Mouse (Mus musculus) hindbrain, embryonic 16.5 days (tissue): Measurements from ENCODE around the gene Ogfod2. TPM values are rescaled to one million over a fixed set of nuclear protein-coding genes. Genes with fewer than 3 reads are reported as not detected.

ENCODE experiments used
- ATAC-seq: fragments of 200-750 bp; cut with Nextera tagmentation; 2 replicates; pipeline ENCODE4 v1.8.0; 2017; ENCODE audit warnings: moderate TSS enrichment, moderate library complexity
- H3K27ac ChIP-seq: fragments of 300-500 bp; sonication (generic); 2 replicates; pipeline ENCODE4 v1.5.1; 2014; ENCODE audit warnings: low read depth, mild to moderate bottlenecking, control low read depth, low read length, moderate library complexity
- H3K27me3 ChIP-seq: fragments of 300-500 bp; sonication (generic); replicated peaks from 2 replicates; pipeline ENCODE4 v1.6.1; 2014; ENCODE audit warnings: low read length; ENCODE audit not compliant: control insufficient read depth, insufficient read depth
- H3K36me3 ChIP-seq: fragments of 300-500 bp; sonication (generic); 2 replicates; pipeline ENCODE4 v1.6.1; 2014; ENCODE audit warnings: mild to moderate bottlenecking, low read length, moderate library complexity, mixed read lengths; ENCODE audit not compliant: control insufficient read depth, insufficient read depth
- H3K4me1 ChIP-seq: fragments of 300-500 bp; sonication (generic); 2 replicates; pipeline ENCODE4 v1.6.1; 2014; ENCODE audit warnings: low read depth, low read length; ENCODE audit not compliant: control insufficient read depth, insufficient read depth
- H3K4me2 ChIP-seq: fragments of 300-500 bp; sonication (generic); 2 replicates; pipeline ENCODE4 v1.6.1; 2014; ENCODE audit warnings: mild to moderate bottlenecking, low read length, control low read depth, moderate library complexity
- H3K4me3 ChIP-seq: fragments of 300-500 bp; sonication (generic); 2 replicates; pipeline ENCODE4 v1.5.1; 2014; ENCODE audit warnings: mild to moderate bottlenecking, low read length, control low read depth, moderate library complexity
- H3K9ac ChIP-seq: fragments of 300-500 bp; sonication (generic); 2 replicates; pipeline ENCODE4 v1.6.1; 2014; ENCODE audit warnings: low read depth, mild to moderate bottlenecking, control low read depth, low read length, moderate library complexity
- H3K9me3 ChIP-seq: fragments of 300-500 bp; sonication (generic); 2 replicates; pipeline ENCODE4 v1.6.1; 2014; ENCODE audit warnings: mild to moderate bottlenecking, low read length, moderate library complexity; ENCODE audit not compliant: control insufficient read depth
- WGBS: fragments of 180-500 bp; shearing (Covaris S2); extraction: QIAGEN DNeasy Blood & Tissue Kit; methylation state at CpG from one replicate; pipeline ENCODE4 v1.1.7; 2014; 5-methylcytosine and 5-hydroxymethylcytosine counted together
- polyA plus RNA-seq: library from polyadenylated mRNA; unstranded; fragments of >200 nt; fragmentation: Nextera tagmentation; extraction: Ambion mirVana; gene quantifications from 2 replicates; pipeline ENCODE4 v1.2.1, GENCODE M21; 2015

Gene Ogfod2
- polyA plus RNA-seq, 1 experiment from 2014 or later: 44.2 TPM

DNA sequence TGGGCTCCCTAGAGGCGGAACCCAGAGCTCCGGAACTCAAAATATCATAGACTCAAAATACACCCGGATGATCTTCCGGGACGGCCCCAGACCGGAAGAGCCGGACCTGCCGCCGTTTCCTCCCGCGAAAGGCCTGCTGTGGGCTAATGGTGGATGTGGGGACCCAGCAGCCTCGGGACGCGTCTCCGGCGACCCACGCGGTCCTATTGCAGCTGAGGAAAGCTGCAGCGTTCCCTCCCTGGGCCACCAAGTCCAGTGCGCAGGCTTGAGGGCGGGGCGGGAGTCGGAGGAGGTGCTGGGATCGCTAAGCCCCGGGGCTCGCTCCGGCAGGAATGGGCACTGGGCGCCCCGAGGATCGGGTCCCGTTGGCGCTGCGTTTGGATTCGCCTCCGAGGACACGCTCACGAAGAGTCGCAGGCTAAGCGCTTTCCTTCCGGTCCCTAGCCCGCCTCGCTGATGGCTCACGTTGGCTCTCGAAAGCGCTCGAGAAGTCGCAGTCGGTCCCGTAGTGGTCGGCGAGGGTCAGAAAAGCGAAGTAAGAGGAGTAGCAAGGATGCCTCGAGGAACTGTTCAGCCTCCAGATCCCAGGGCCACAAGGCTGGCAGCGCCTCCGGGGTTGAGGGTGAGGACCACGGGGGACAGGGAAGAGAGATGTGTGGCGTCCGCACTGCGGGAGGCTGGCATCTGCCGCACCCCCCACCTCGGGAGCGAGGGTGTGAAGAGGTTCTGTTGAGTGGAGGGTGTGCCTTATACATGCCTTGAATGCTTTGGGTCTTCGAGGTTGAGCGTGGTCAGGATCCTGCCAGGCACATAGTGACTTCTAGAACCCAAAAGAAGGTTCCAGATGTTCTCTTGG lies 4.1 kb downstream of the Ogfod2 start, which contains the start of gene Arl6ip4:
Gene Arl6ip4 (plus strand): TSS at position 100 of the 856 bp plus-strand sequence.
- no peaks in the 10 kb centered on the region for H3K9me3 ChIP-seq
- peak within 1 kb of the TSS; percentile 63 for H3K4me3 ChIP-seq
- H3K27me3 ChIP-seq: no peaks in the 10 kb centered on the region
- H3K36me3 ChIP-seq: peaks cover 13% of the 10 kb centered on the region
- 1% methylated on average over 61 of the region's 64 CpGs for WGBS
- peaks cover 27% of the 10 kb centered on the region for H3K4me1 ChIP-seq
- peak within 1 kb of the TSS; percentile 78 for H3K27ac ChIP-seq
- ATAC-seq: peak; percentile 31
- peak within 1 kb of the TSS; percentile 82 for H3K9ac ChIP-seq
- H3K4me2 ChIP-seq: peak within 1 kb of the TSS; percentile 95

- H3K9me3 ChIP-seq: no peaks in the 10 kb centered on the region
- no peak overlapping the region for H3K27ac ChIP-seq
- WGBS: 85% methylated on average over 5 of the region's 5 CpGs
- peaks cover 37% of the 10 kb centered on the region for H3K36me3 ChIP-seq
- ATAC-seq: no peak
- no peaks in the 10 kb centered on the region for H3K27me3 ChIP-seq
- H3K4me3 ChIP-seq: no peak overlapping the region
- H3K4me1 ChIP-seq: peaks cover 16% of the 10 kb centered on the region
- H3K4me2 ChIP-seq: no peak overlapping the region
- H3K9ac ChIP-seq: no peak overlapping the region
Measured at GRCm38 (mm10) chr5:124119204-124119603, 7.1 kb downstream of the Ogfod2 start.

DNA sequence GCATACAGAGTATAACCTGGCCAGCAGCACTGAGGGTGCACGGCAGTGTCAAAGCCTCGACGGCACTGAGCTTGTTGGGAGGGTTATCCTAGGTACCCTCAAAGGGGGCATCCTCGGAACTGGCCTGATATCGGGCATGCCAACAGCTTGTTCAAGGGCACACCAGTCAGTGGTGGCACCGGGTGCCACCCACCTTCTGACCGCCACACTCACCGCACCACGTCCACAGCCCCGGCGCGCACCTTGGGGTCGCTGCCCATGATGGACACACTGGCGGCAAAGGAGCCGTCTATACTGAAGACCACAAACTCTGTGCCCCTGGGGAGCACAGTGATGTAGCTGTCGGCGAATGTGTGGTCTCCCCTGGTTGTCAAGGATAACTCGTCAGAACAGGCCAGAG lies 10.3 kb downstream of the Ogfod2 start:
- H3K9ac ChIP-seq: no peak overlapping the region
- no peaks in the 10 kb centered on the region for H3K9me3 ChIP-seq
- no peak for ATAC-seq
- H3K27ac ChIP-seq: no peak overlapping the region
- no peak overlapping the region for H3K4me3 ChIP-seq
- H3K4me2 ChIP-seq: no peak overlapping the region
- peaks cover 2% of the 10 kb centered on the region for H3K4me1 ChIP-seq
- H3K36me3 ChIP-seq: peaks cover 40% of the 10 kb centered on the region
- no peaks in the 10 kb centered on the region for H3K27me3 ChIP-seq
- 88% methylated on average over 18 of the region's 18 CpGs for WGBS

DNA sequence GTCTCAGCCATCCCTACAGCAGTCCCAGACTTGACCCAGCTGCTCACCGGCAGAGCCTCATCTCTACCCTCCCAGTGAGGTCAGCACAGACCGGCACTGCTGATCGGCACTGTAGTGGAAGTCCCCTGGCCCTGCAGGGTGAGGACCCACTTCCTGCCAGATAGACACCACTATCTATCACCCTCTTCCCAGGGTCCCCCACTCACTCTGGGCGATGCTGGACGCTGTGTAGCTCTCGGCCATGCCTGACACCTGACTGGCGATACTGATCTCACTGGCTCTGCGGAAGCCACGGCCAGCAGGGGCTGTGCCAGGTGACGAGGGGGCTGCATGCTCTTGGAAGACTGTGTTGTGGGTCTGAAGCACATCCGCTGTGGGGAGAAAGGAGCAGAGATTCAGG lies 13.0 kb downstream of the Ogfod2 start:
- no peak overlapping the region for H3K4me3 ChIP-seq
- no peak for ATAC-seq
- 89% methylated on average over 11 of the region's 11 CpGs for WGBS
- H3K9ac ChIP-seq: no peak overlapping the region
- H3K27me3 ChIP-seq: no peaks in the 10 kb centered on the region
- H3K4me2 ChIP-seq: no peak overlapping the region
- H3K27ac ChIP-seq: no peak overlapping the region
- peaks cover 50% of the 10 kb centered on the region for H3K36me3 ChIP-seq
- no peaks in the 10 kb centered on the region for H3K4me1 ChIP-seq
- H3K9me3 ChIP-seq: no peaks in the 10 kb centered on the region

- H3K27me3 ChIP-seq: no peaks in the 10 kb centered on the region
- ATAC-seq: peak; percentile 37; the same call in 1 of the 2 replicates
- H3K4me1 ChIP-seq: no peaks in the 10 kb centered on the region; the same call in 1 of the 2 replicates
- H3K4me2 ChIP-seq: no peak overlapping the region
- H3K4me3 ChIP-seq: no peak overlapping the region
- no peak overlapping the region for H3K9ac ChIP-seq
- 74% methylated on average over 5 of the region's 5 CpGs for WGBS
- no peaks in the 10 kb centered on the region for H3K9me3 ChIP-seq
- H3K27ac ChIP-seq: no peak overlapping the region
- peaks cover 24% of the 10 kb centered on the region for H3K36me3 ChIP-seq
Measured at GRCm38 (mm10) chr5:124134261-124134660, 22.2 kb downstream of the Ogfod2 start.

GRCm38 (mm10) chr5:124138066-124138465 lies 26.0 kb downstream of the Ogfod2 start:
- H3K27ac ChIP-seq: no peak overlapping the region
- no peak overlapping the region for H3K4me3 ChIP-seq
- H3K9me3 ChIP-seq: no peaks in the 10 kb centered on the region
- ATAC-seq: peak; percentile 60
- H3K4me2 ChIP-seq: no peak overlapping the region
- H3K4me1 ChIP-seq: no peaks in the 10 kb centered on the region; the same call in 1 of the 2 replicates
- 71% methylated on average over 7 of the region's 7 CpGs for WGBS
- peaks cover 24% of the 10 kb centered on the region for H3K36me3 ChIP-seq
- no peaks in the 10 kb centered on the region for H3K27me3 ChIP-seq
- H3K9ac ChIP-seq: no peak overlapping the region

GRCm38 (mm10) chr5:124149028-124149427 lies 36.9 kb downstream of the Ogfod2 start:
- Histone ChIP-seq H3K36me3 (peaks cover 15% of the 10 kb centered on the region), H3K4me3 (no peak overlapping the region), H3K4me1 (no peaks in the 10 kb centered on the region), H3K27ac (no peak overlapping the region), H3K9me3 (no peaks in the 10 kb centered on the region), H3K4me2 (no peak overlapping the region), H3K27me3 (no peaks in the 10 kb centered on the region), H3K9ac (no peak overlapping the region)
- no peak for ATAC-seq
- 67% methylated on average over 5 of the region's 5 CpGs for WGBS

DNA sequence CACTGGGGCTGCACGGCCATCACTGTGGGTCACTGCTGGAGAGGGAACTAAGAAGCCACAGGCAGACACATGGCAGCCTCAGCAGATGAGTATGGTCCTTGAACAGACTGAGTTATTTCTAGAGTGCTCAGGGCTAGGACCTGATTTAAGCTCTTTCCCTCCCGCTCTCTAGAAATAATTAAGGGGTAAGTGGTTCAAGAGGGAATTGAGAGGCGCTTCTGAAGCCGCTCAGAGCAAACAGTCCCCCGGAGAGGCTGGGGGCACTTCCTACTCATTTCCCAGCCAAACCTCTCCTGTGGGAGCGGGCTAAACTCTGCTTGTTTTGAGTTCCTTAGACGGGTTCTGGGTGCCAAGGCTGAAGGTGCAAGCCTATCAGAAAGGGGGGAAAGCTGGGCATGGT lies 38.8 kb downstream of the Ogfod2 start:
- H3K4me3 ChIP-seq: no peak overlapping the region
- WGBS: 82% methylated on average over 7 of the region's 7 CpGs
- no peaks in the 10 kb centered on the region for H3K27me3 ChIP-seq
- H3K9ac ChIP-seq: no peak overlapping the region
- no peaks in the 10 kb centered on the region for H3K4me1 ChIP-seq
- no peaks in the 10 kb centered on the region for H3K9me3 ChIP-seq
- peaks cover 15% of the 10 kb centered on the region for H3K36me3 ChIP-seq
- H3K4me2 ChIP-seq: no peak overlapping the region
- ATAC-seq: no peak
- no peak overlapping the region for H3K27ac ChIP-seq

GRCm38 (mm10) chr5:124152734-124153133 lies 40.6 kb downstream of the Ogfod2 start:
- H3K36me3 ChIP-seq: peaks cover 13% of the 10 kb centered on the region
- H3K9me3 ChIP-seq: no peaks in the 10 kb centered on the region
- no peaks in the 10 kb centered on the region for H3K27me3 ChIP-seq
- no peaks in the 10 kb centered on the region for H3K4me1 ChIP-seq
- H3K4me2 ChIP-seq: no peak overlapping the region
- no peak overlapping the region for H3K4me3 ChIP-seq
- ATAC-seq: no peak
- no peak overlapping the region for H3K9ac ChIP-seq
- H3K27ac ChIP-seq: no peak overlapping the region
- WGBS: 93% methylated on average over 4 of the region's 4 CpGs
